Mouse (Mus musculus) lung, adult 2 months (tissue): Measurements from ENCODE around the gene Slc6a16.

Experiments used
- CTCF ChIP-seq: fragments of 200-500 bp; IDR thresholded peaks from 2 replicates; pipeline ENCODE4 v1.5.1; 2011; ENCODE audit warnings: mild to moderate bottlenecking, low read length, control low read depth; ENCODE audit not compliant: insufficient read depth
- POLR2A ChIP-seq: fragments of 200-500 bp; IDR thresholded peaks from 2 replicates; pipeline ENCODE4 v1.6.1; 2011; ENCODE audit warnings: low read depth, mild to moderate bottlenecking, control low read depth, low read length, borderline replicate concordance; ENCODE audit errors: extremely low read depth

DNA sequence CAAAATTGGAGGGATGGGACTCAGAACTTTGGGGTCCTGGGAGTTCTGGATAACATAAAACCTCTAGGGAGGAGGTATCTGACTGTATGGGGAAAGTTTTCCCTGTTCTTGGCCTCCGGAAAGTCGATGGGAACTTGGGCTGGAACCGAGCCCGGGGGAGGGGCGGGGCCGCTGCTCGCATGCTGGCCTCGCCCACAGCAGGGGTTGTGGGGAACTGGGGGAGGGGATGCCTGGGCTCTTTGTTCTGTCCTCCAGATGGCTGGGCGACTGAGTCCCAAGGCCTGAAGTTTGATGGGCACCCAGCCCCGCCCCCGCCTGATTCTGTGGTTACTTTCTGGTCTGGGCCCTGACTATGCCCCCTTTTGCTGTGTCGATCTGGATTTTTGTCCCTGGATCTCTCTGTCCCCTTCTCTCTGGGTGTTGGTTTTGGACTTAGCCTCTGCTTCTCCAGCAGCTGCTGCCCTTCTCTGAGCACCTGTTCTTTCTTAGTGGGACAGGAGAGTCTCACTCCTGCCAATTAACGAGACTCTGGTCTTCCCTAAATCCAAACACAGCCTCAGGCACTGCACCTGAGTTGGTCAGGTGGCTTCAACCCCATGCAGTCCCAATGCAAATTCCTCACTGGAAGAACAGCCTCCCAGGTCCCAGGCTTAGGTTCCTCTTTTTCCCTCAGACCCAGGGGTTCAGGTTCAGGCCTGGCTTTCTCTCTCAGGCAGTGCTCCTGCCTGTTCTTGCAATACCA is 24.3 kb upstream of the Slc6a16 start:
- TF ChIP-seq CTCF (no peak), POLR2A (no peak)
